Mouse (Mus musculus) lung, postnatal 0 days (tissue): Measurements from ENCODE around the gene Cmip.

Source experiments
- CTCF ChIP-seq: IDR thresholded peaks from 2 replicates; pipeline ENCODE4 v1.5.1; 2016; ENCODE audit warnings: antibody characterized with exemption, mild to moderate bottlenecking
- EP300 ChIP-seq: IDR thresholded peaks from 2 replicates; pipeline ENCODE4 v1.6.1; 2016; ENCODE audit warnings: antibody characterized with exemption, mild to moderate bottlenecking, control low read depth

DNA sequence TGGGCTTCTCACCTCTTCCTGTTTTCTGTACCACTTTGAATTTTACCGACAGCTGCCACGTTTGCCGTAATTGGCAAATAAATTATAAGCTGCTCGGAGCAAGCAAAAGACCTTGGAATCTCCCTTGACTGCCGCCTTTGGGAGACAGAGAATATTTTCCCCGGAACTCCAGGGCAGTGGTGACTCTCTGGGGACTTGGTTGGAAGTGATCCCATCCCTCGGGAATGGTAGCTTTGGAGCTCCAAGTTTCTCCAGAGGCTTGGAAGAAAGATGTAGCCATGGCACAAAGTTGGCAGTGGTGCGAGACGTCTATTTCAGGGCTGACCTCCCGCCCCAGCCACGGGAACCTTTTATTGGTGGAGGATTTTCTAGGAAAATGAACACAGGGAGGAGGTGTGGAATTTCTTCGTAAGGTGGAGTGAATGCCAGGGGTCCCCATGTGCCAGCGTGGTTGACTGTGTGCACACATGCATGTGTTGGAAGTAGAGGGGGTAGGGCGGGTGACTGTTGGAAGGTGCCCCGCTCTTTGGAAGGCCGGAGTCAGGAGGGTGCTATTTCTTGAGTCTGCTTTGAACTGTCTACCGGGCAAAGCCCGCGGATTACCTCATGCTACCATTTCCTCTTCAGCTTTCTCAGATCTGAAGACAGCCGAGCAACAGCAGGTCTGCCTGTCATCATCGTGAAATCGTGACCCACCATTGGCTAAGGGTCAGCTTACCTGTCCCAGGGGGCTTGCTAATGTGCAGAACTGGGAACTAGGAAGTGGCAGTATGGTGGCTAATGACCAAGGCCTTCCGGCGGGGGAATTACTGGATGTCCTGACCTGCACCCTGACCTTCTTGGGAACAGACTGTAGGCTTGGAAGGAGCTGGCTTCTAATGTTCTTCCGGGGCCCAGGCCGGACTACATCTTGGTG lies 62.3 kb downstream of the Cmip start:
- TF ChIP-seq CTCF (peak; percentile 9; the same call in 1 of the 2 replicates), EP300 (no peak)
